Mouse (Mus musculus): Measurements from ENCODE around the gene Cds2. TPM values are rescaled to one million over a fixed set of nuclear protein-coding genes. Genes with fewer than 3 reads are reported as not detected.

The Cds2 gene
- polyA plus RNA-seq, 1 experiment from 2014 or later, result 22.1 TPM

- no peak for ATAC-seq (ENCODE audit: low read depth)
These were observed 54.2 kb downstream of the Cds2 start for GRCm38 (mm10) chr2:132317178-132317577.

DNA sequence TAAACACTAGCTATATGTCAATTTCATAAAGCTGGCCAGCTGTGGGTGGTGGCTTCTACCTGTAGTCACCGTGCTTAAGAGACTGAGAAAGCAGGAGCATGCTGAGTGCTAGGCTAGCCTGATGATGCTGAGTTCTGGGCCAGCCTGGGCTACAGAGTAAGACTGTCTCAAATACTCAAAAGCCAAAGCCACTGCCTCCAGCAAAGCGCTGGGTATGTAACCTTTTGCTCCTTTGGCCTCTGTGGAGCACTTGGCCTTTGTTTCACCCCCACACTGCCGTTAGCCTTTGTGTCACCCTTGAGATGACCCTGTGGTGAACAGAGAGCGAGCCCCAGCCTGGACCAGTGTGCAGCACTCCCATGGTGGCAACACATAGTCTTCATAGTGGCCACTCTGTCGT lies 57.6 kb downstream of the Cds2 start:
- 62% methylated on average over 5 of the region's 5 CpGs for WGBS
- no peak overlapping the region for H3K27ac ChIP-seq (ENCODE audit: low read length)
- no peaks in the 10 kb centered on the region for H3K4me1 ChIP-seq (replicated peaks; ENCODE audit: control insufficient read depth, insufficient read depth, low read length)
- H3K9ac ChIP-seq (ENCODE audit: low read length), result no peak overlapping the region
- no peak overlapping the region for H3K4me3 ChIP-seq (ENCODE audit: low read length)
- H3K9me3 ChIP-seq (ENCODE audit: control insufficient read depth, low read length), result no peaks in the 10 kb centered on the region
- no peaks in the 10 kb centered on the region for H3K36me3 ChIP-seq (ENCODE audit: control insufficient read depth, insufficient read depth, low read length)
- no peak overlapping the region for H3K4me2 ChIP-seq (ENCODE audit: low read depth, low read length)
- ATAC-seq (ENCODE audit: low read depth), result no peak
- H3K27me3 ChIP-seq (ENCODE audit: control insufficient read depth, insufficient read depth, low read depth, low read length), result no peaks in the 10 kb centered on the region

More at GRCm38 (mm10) chr2:132317178-132317577, 54.2 kb downstream of the Cds2 start:
- Histone ChIP-seq H3K4me1 (replicated peaks; ENCODE audit: control insufficient read depth, insufficient read depth, low read length) (no peaks in the 10 kb centered on the region), H3K9me3 (ENCODE audit: control insufficient read depth, low read length) (no peaks in the 10 kb centered on the region), H3K4me2 (ENCODE audit: low read depth, low read length) (no peak overlapping the region), H3K27me3 (ENCODE audit: control insufficient read depth, insufficient read depth, low read depth, low read length) (no peaks in the 10 kb centered on the region), H3K36me3 (ENCODE audit: control insufficient read depth, insufficient read depth, low read length) (no peaks in the 10 kb centered on the region), H3K27ac (ENCODE audit: low read length) (no peak overlapping the region), H3K4me3 (ENCODE audit: low read length) (no peak overlapping the region), H3K9ac (ENCODE audit: low read length) (no peak overlapping the region)
- WGBS, result 70% methylated on average over 1 of the region's 1 CpGs

- no peaks in the 10 kb centered on the region for H3K27me3 ChIP-seq (ENCODE audit: control insufficient read depth, insufficient read depth, low read depth, low read length)
- H3K4me2 ChIP-seq (ENCODE audit: low read depth, low read length), result no peak overlapping the region
- no peak overlapping the region for H3K27ac ChIP-seq (ENCODE audit: low read length)
- H3K9ac ChIP-seq (ENCODE audit: low read length), result no peak overlapping the region
- 41% methylated on average over 4 of the region's 4 CpGs for WGBS
- H3K4me3 ChIP-seq (ENCODE audit: low read length), result no peak overlapping the region
- no peaks in the 10 kb centered on the region for H3K4me1 ChIP-seq (replicated peaks; ENCODE audit: control insufficient read depth, insufficient read depth, low read length)
- no peaks in the 10 kb centered on the region for H3K9me3 ChIP-seq (ENCODE audit: control insufficient read depth, low read length)
- ATAC-seq (ENCODE audit: low read depth), result peak; percentile 56
- no peaks in the 10 kb centered on the region for H3K36me3 ChIP-seq (ENCODE audit: control insufficient read depth, insufficient read depth, low read length)
These were observed 60.6 kb downstream of the Cds2 start for GRCm38 (mm10) chr2:132323541-132323940.

DNA sequence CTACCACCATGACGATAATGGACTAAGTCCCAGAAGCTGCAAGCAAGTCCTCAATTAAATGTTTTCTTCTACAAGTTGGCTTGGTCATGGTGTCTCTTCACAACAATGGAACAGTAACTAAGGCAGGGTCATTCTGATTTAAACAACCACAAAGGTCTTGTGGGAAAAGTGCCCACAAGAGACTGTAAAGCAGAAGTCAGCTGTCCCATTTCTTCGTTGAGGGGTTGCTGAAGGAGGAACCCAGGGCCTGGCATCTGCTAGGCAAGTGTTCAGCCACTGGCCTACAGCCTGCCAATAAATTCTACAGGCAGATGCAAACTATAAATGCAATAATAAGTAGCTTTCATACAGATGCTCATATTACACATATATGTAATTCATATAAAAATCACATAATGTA lies 74.3 kb downstream of the Cds2 start:
- Histone ChIP-seq H3K4me1 (replicated peaks; ENCODE audit: control insufficient read depth, insufficient read depth, low read length) (no peaks in the 10 kb centered on the region), H3K9ac (ENCODE audit: low read length) (no peak overlapping the region), H3K4me2 (ENCODE audit: low read depth, low read length) (no peak overlapping the region), H3K4me3 (ENCODE audit: low read length) (no peak overlapping the region), H3K27me3 (ENCODE audit: control insufficient read depth, insufficient read depth, low read depth, low read length) (no peaks in the 10 kb centered on the region), H3K27ac (ENCODE audit: low read length) (no peak overlapping the region), H3K36me3 (ENCODE audit: control insufficient read depth, insufficient read depth, low read length) (no peaks in the 10 kb centered on the region), H3K9me3 (ENCODE audit: control insufficient read depth, low read length) (no peaks in the 10 kb centered on the region)
- 67% methylated on average over 2 of the region's 2 CpGs for WGBS
- no peak for ATAC-seq (ENCODE audit: low read depth)

DNA sequence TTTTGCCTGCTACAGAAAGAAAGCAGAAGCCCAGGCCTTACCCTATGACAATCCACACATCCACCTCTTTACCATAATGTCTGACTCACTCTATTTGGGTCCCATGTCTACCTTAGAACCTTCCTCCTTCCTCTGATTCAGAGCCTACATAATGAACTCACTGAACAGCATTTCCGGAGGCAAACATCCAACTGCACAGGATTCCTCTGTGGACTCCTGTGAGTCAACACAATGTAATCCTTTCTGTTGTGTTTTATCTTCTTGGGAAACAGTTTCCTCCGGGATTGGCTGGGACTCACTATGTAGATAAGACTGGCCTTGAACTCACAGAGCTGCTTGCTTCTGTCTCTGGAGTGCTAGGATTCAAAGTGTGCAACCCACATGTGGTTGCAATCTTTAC lies 77.4 kb downstream of the Cds2 start:
- Histone ChIP-seq H3K27ac (ENCODE audit: low read length) (no peak overlapping the region), H3K9me3 (ENCODE audit: control insufficient read depth, low read length) (no peaks in the 10 kb centered on the region), H3K36me3 (ENCODE audit: control insufficient read depth, insufficient read depth, low read length) (no peaks in the 10 kb centered on the region), H3K9ac (ENCODE audit: low read length) (no peak overlapping the region), H3K4me3 (ENCODE audit: low read length) (no peak overlapping the region), H3K4me2 (ENCODE audit: low read depth, low read length) (no peak overlapping the region), H3K27me3 (ENCODE audit: control insufficient read depth, insufficient read depth, low read depth, low read length) (no peaks in the 10 kb centered on the region), H3K4me1 (replicated peaks; ENCODE audit: control insufficient read depth, insufficient read depth, low read length) (no peaks in the 10 kb centered on the region)
- 56% methylated on average over 2 of the region's 2 CpGs for WGBS
- no peak for ATAC-seq (ENCODE audit: low read depth)

DNA sequence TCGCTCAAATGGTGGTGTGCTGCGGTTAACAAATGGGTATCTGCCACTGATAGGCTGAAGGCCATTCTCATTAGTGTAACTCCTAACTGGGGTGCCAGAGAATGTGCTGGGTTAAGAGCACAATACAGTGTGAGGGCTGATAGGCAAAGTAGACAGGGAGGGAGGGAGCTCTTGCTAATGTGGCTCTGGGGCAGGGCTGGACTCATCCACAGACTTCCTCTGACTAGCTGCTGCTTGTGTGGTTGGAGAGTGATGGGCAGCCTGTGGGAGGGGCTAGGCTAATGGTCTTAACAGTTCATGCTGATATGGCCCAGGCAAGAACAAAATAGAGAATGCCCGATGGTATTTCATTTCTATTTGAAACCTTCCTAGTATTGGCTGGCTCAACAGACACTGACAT lies 78.3 kb downstream of the Cds2 start:
- H3K27ac ChIP-seq (ENCODE audit: low read length), result no peak overlapping the region
- H3K9ac ChIP-seq (ENCODE audit: low read length), result no peak overlapping the region
- H3K9me3 ChIP-seq (ENCODE audit: control insufficient read depth, low read length), result no peaks in the 10 kb centered on the region
- no peaks in the 10 kb centered on the region for H3K4me1 ChIP-seq (replicated peaks; ENCODE audit: control insufficient read depth, insufficient read depth, low read length)
- H3K36me3 ChIP-seq (ENCODE audit: control insufficient read depth, insufficient read depth, low read length), result no peaks in the 10 kb centered on the region
- no peak for ATAC-seq (ENCODE audit: low read depth)
- no peak overlapping the region for H3K4me3 ChIP-seq (ENCODE audit: low read length)
- no peaks in the 10 kb centered on the region for H3K27me3 ChIP-seq (ENCODE audit: control insufficient read depth, insufficient read depth, low read depth, low read length)
- H3K4me2 ChIP-seq (ENCODE audit: low read depth, low read length), result no peak overlapping the region
- 90% methylated on average over 3 of the region's 3 CpGs for WGBS

- H3K9ac ChIP-seq (ENCODE audit: low read length), result no peak overlapping the region
- no peaks in the 10 kb centered on the region for H3K4me1 ChIP-seq (replicated peaks; ENCODE audit: control insufficient read depth, insufficient read depth, low read length)
- no peak overlapping the region for H3K27ac ChIP-seq (ENCODE audit: low read length)
- no peaks in the 10 kb centered on the region for H3K27me3 ChIP-seq (ENCODE audit: control insufficient read depth, insufficient read depth, low read depth, low read length)
- ATAC-seq (ENCODE audit: low read depth), result no peak
- no peak overlapping the region for H3K4me2 ChIP-seq (ENCODE audit: low read depth, low read length)
- no peaks in the 10 kb centered on the region for H3K36me3 ChIP-seq (ENCODE audit: control insufficient read depth, insufficient read depth, low read length)
- WGBS, result 78% methylated on average over 11 of the region's 11 CpGs
- H3K4me3 ChIP-seq (ENCODE audit: low read length), result no peak overlapping the region
- no peaks in the 10 kb centered on the region for H3K9me3 ChIP-seq (ENCODE audit: control insufficient read depth, low read length)
These were observed 80.9 kb downstream of the Cds2 start for GRCm38 (mm10) chr2:132343846-132344245.

Other genes with a start within 250 kb of the Cds2 start
- 14.5 and 14.6 TPM in 2 replicates for gene Rassf2, start 232.9 kb upstream of the Cds2 start, polyA plus RNA-seq (2015; fragmentation: Nextera tagmentation; extraction: Ambion mirVana)
- gene Slc23a2, start 118.0 kb upstream of the Cds2 start, polyA plus RNA-seq (2015; fragmentation: Nextera tagmentation; extraction: Ambion mirVana), result 11.1 and 12.1 TPM in 2 replicates
- gene Tmem230, start 15.3 kb upstream of the Cds2 start, polyA plus RNA-seq (2015; fragmentation: Nextera tagmentation; extraction: Ambion mirVana), result 45.3 and 49.3 TPM in 2 replicates
- 239 and 250 TPM in 2 replicates for gene Pcna, start 9.8 kb upstream of the Cds2 start, polyA plus RNA-seq (2015; fragmentation: Nextera tagmentation; extraction: Ambion mirVana)
- 0.18 and 0.48 TPM in 2 replicates for gene Prokr2, start 122.3 kb downstream of the Cds2 start, polyA plus RNA-seq (2015; fragmentation: Nextera tagmentation; extraction: Ambion mirVana)